Mouse (Mus musculus) lung, postnatal 0 days (tissue): ENCODE measurements at regions not wholly inside any gene's neighbourhood (a gene's known extent, or its start where the extent isn't known, plus 50 kb on each side); places are given as distances from the start of the nearest gene placed in this dataset.

ENCODE experiments used
- CTCF ChIP-seq: IDR thresholded peaks from 2 replicates; pipeline ENCODE4 v1.5.1; 2016; ENCODE audit warnings: antibody characterized with exemption, mild to moderate bottlenecking
- EP300 ChIP-seq: IDR thresholded peaks from 2 replicates; pipeline ENCODE4 v1.6.1; 2016; ENCODE audit warnings: antibody characterized with exemption, mild to moderate bottlenecking, control low read depth

GRCm38 (mm10) chr1:166807163-166807945 is 125.7 kb upstream of the Fmo9 start:
- TF ChIP-seq CTCF = no peak
- TF ChIP-seq EP300 = no peak
